Mouse (Mus musculus) liver, adult 2 months (tissue): ENCODE data around the gene Lrp2bp. TPM values are rescaled to one million over a fixed set of nuclear protein-coding genes. Genes with fewer than 3 reads are reported as not detected.

Experiments used
- DNase-seq: peaks from one replicate; pipeline ENCODE4 v3.0.0-alpha.2; 2011; ENCODE audit warnings: low read depth, low spot score; ENCODE audit errors: extremely low read depth
- H3K27ac ChIP-seq: fragments of 200-500 bp; replicated peaks from 2 replicates; pipeline ENCODE4 v1.5.1; 2012; ENCODE audit warnings: low read depth, mild to moderate bottlenecking, control low read depth, inconsistent platforms, low read length; ENCODE audit not compliant: insufficient read depth
- H3K27me3 ChIP-seq: fragments of 200-500 bp; 2 replicates; pipeline ENCODE4 v1.6.1; 2012; ENCODE audit warnings: mild to moderate bottlenecking, moderate library complexity, low read length, inconsistent platforms; ENCODE audit not compliant: control insufficient read depth, insufficient read depth
- H3K36me3 ChIP-seq: fragments of 200-500 bp; 2 replicates; pipeline ENCODE4 v1.6.1; 2012; ENCODE audit warnings: low read length, inconsistent platforms; ENCODE audit not compliant: control insufficient read depth, insufficient read depth
- H3K4me1 ChIP-seq: fragments of 200-500 bp; 2 replicates; pipeline ENCODE4 v1.6.1; 2011; ENCODE audit warnings: low read length; ENCODE audit not compliant: control insufficient read depth, insufficient read depth
- H3K4me3 ChIP-seq: fragments of 200-500 bp; 2 replicates; pipeline ENCODE4 v1.5.1; 2011; ENCODE audit warnings: low read depth, mild to moderate bottlenecking, control low read depth, low read length, moderate library complexity; ENCODE audit not compliant: insufficient read depth
- H3K79me2 ChIP-seq: fragments of 200-500 bp; 2 replicates; pipeline ENCODE4 v1.6.1; 2012; ENCODE audit warnings: inconsistent platforms, mild to moderate bottlenecking, low read length, moderate library complexity; ENCODE audit not compliant: control insufficient read depth, insufficient read depth
- H3K9ac ChIP-seq: fragments of 200-500 bp; 2 replicates; pipeline ENCODE4 v1.6.1; 2012; ENCODE audit warnings: low read depth, mild to moderate bottlenecking, control low read depth, inconsistent platforms, low read length
- CTCF ChIP-seq: fragments of 200-500 bp; IDR thresholded peaks from 2 replicates; pipeline ENCODE4 v1.5.1; 2011; ENCODE audit warnings: low read depth, low read length, control low read depth
- POLR2A ChIP-seq: fragments of 200-500 bp; IDR thresholded peaks from 2 replicates; pipeline ENCODE4 v1.6.1; 2011; ENCODE audit warnings: low read length, control low read depth; ENCODE audit not compliant: insufficient read depth; ENCODE audit errors: extremely low read depth
- WGBS: fragments of 180-500 bp; shearing (Covaris S2); methylation state at CpG from one replicate; pipeline ENCODE4 v1.1.7; 2018; 5-methylcytosine and 5-hydroxymethylcytosine counted together
- polyA plus RNA-seq: library from polyadenylated mRNA; depleted of rRNA; stranded (reverse); fragments of >200 nt; gene quantifications from 2 replicates; pipeline ENCODE4 v1.2.3, GENCODE M21; 2012
- total RNA-seq: library from RNA; depleted of rRNA; stranded (reverse); fragments of >200 nt; gene quantifications from 2 replicates; pipeline ENCODE4 v1.2.3, GENCODE M21; 2014

Lrp2bp gene
- total and polyA plus RNA-seq, 2 experiments = 0.65 to 0.73 TPM

GRCm38 (mm10) chr8:45998228-45998627 lies 875 bp upstream of the Lrp2bp start:
- H3K27me3 ChIP-seq = no peaks in the 10 kb centered on the region
- peaks cover 20% of the 10 kb centered on the region; the same call in 1 of the 2 replicates for H3K36me3 ChIP-seq
- H3K4me1 ChIP-seq = peaks cover 4% of the 10 kb centered on the region; the same call in 1 of the 2 replicates
- no peak overlapping the region for H3K9ac ChIP-seq
- no peak overlapping the region for H3K4me3 ChIP-seq
- TF ChIP-seq POLR2A = no peak
- TF ChIP-seq CTCF = no peak; the same call in 1 of the 2 replicates
- DNase-seq = no peak
- 78% methylated on average over 2 of the region's 2 CpGs for WGBS
- H3K79me2 ChIP-seq = no peaks in the 10 kb centered on the region
- no peak overlapping the region for H3K27ac ChIP-seq

DNA sequence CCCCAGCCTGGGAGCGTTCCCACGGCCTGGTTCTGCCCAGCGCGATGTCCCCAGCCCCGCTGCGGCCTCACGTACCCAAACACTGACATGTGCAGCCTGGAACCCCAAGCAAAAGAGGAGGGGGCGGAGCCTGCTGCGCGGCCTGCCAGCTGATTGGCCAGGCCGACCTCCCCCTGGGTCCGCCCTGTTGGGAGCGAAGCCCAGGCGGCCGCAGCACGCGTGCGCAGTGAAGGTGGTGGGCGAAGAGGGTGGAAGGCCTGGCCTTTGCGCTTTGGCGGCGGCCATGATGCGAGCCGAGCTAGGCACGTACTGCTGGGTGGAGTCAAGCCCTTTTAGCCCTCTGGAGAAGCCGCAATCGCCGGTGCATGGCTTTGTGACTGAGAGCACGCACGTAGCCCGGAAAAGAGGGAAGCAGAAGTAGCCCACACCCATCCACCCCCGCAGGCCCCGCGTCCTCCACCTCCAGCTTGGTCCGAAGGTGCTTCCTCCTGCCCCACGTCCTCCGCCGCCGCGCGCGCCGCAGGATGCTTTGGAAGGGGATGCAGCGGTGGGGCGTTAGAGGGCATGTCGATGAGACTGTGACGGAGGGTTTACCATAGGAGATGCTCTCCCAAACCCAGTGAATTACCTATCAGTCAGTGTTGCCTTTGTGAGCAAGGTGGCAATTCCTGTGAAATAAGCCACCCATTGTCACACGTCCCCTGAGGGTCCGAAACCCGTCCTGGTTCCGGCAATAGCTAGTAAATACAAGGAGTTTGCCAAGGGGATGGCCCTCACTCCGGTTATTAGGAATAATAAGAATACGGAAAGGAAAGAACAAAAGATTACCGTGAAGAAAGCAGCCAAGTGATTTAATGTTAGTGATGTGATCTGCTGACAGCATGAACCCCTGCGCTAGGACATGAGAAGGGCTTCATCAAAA lies 942 bp downstream of the Lrp2bp start:
- Histone ChIP-seq H3K36me3 (peaks cover 16% of the 10 kb centered on the region; the same call in 1 of the 2 replicates), H3K9ac (peak overlapping the region; percentile 75), H3K4me1 (peaks cover 4% of the 10 kb centered on the region; the same call in 1 of the 2 replicates), H3K27ac (peak overlapping the region; percentile 78), H3K27me3 (no peaks in the 10 kb centered on the region), H3K4me3 (peak overlapping the region; percentile 68), H3K79me2 (no peaks in the 10 kb centered on the region)
- peak; percentile 90 for DNase-seq
- WGBS = 4% methylated on average over 55 of the region's 55 CpGs
- TF ChIP-seq CTCF (no peak), POLR2A (peak; percentile 96)

DNA sequence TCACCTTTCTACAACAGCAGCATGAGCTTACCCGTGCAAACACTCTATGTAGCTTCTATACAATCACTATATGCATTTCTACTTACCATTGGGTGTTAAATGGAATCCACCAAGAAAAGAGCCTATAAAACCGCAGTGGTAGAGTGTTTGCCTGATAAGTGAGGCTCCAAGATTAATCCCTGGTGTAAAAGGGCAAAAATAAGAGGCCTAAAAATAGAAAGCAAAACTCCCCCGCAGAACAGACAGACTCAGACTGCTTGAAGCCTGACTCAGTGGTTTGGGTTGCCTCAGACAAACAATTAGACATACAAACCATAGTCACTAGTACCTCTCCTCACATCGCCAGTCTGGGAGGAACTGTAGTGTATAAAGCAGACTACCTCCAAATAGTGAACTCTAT lies 6.5 kb downstream of the Lrp2bp start, which contains the start of gene Ankrd37:
Ankrd37 (minus strand) TSS at position 112 of the 400 bp plus-strand sequence.
- TF ChIP-seq CTCF = no peak
- no peak for TF ChIP-seq POLR2A
- Histone ChIP-seq H3K9ac (no peak within 1 kb of the TSS), H3K27ac (no peak within 1 kb of the TSS), H3K79me2 (no peaks in the 10 kb centered on the region), H3K27me3 (no peaks in the 10 kb centered on the region), H3K36me3 (no peaks in the 10 kb centered on the region), H3K4me1 (peaks cover 10% of the 10 kb centered on the region), H3K4me3 (no peak within 1 kb of the TSS)
- 76% methylated on average over 4 of the region's 4 CpGs for WGBS
- no peak for DNase-seq

DNA sequence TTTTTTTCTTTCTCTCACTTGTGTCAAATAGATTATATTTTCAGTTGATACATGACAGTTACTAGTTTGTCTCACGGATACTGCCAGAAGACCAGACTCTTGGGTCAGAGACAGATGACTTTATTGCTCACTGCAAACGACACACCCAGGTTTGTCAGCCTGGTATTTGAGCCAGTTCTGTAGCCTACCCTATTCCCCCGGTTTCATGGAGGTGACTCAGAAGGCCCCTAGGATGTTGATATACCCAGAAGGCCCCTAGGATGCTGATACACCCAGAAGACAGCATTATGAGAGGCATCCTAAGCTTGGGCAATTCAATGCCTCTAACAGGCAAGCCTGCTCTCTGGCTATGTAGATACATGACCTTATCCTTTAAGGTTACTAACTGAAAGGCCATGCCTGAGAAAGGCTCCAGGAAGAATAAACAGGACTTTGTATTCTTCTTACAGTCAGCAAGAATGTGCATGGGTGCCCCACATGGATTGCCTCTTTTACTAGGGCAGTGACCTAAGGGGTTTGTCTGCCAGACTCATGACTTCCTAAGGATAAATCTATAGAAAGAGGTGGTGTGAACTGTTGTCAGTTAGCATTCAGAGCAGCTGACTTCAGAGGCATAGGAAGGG lies 8.1 kb downstream of the Lrp2bp start:
- H3K4me3 ChIP-seq = no peak overlapping the region
- H3K27ac ChIP-seq = peak overlapping the region; percentile 70
- DNase-seq = peak; percentile 86
- no peaks in the 10 kb centered on the region for H3K36me3 ChIP-seq
- no peaks in the 10 kb centered on the region for H3K79me2 ChIP-seq
- WGBS = 42% methylated on average over 3 of the region's 3 CpGs
- TF ChIP-seq POLR2A = no peak
- no peak for TF ChIP-seq CTCF
- H3K4me1 ChIP-seq = peaks cover 16% of the 10 kb centered on the region
- H3K9ac ChIP-seq = no peak overlapping the region
- H3K27me3 ChIP-seq = no peaks in the 10 kb centered on the region

GRCm38 (mm10) chr8:46010306-46010705 lies 11.2 kb downstream of the Lrp2bp start:
- TF ChIP-seq POLR2A (no peak), CTCF (no peak)
- no peaks in the 10 kb centered on the region for H3K79me2 ChIP-seq

More at GRCm38 (mm10) chr8:46010306-46010705, 11.2 kb downstream of the Lrp2bp start:
- Histone ChIP-seq H3K4me3 (peak overlapping the region; percentile 5), H3K36me3 (no peaks in the 10 kb centered on the region), H3K9ac (peak overlapping the region; percentile 57), H3K4me1 (peaks cover 16% of the 10 kb centered on the region), H3K27ac (peak overlapping the region; percentile 94), H3K27me3 (no peaks in the 10 kb centered on the region)
- DNase-seq = peak; percentile 63
- WGBS = 71% methylated on average over 2 of the region's 2 CpGs
